Mouse (Mus musculus): ENCODE measurements around the gene Erich4.

DNA sequence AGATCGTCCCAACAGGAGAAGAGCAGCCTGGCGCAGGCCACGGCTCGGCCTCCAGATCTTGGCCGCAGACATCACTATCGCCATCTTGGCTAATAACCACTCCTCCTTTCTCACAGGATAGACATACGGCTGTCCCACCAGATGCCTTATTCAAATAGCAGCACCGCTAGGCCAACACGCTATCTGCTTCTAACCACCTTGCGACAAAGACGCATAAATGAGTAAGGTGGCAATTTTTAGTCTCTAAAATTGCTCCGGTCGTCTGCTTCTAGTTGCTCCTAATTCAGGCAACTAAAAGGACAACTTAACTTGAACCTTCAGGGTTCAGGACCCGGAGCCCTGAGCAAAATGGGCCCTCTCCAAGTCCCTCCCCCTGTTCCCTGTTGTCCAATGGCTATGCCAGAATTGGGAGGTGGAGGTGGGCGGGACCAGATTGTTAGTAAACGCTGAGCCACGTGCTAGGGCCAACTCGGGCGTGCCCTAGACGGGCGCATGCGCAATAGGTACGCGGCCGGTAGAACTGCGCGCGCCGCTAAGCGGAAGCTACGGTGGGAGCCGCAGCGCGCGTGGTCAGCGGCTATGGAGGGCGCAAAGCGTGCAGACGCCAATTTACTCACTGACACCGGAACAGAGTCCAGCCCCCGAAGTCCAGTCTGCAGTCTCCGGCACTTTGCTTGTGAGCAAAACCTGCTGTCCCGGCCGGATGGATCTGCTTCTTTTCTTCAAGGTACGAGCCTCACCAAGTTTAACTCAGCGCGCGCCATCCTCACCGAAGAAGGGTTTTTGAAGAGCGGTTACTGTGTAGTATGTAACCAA is 43.2 kb upstream of the Erich4 start, which contains the start of the genes Bckdha and Exosc5:
- TF ChIP-seq POLR2AphosphoS2 (IDR thresholded peaks at IDR 0.05; ENCODE audit: insufficient read length, low read depth) (peak; percentile 87), USF1 (IDR thresholded peaks at IDR 0.05; ENCODE audit: low read depth) (peak; percentile 62)

All from myocyte (in vitro differentiated cells).